Mouse (Mus musculus): ENCODE data around the gene Irf4.

Gene Irf4

GRCm38 (mm10) chr13:30787556-30787955, 38.5 kb downstream of the Irf4 start:
- in situ Hi-C loops (cut with MboI; ENCODE audit: low pct_unique_long_range_greater_than_20kb in 1 of 2, low sequenced_read_pairs in 2 of 2, unreplicated experiment in 1 of 2) = no loop called here

GRCm38 (mm10) chr13:30787960-30788359, 38.9 kb downstream of the Irf4 start:
- in situ Hi-C loops (cut with MboI; ENCODE audit: low pct_unique_long_range_greater_than_20kb in 1 of 2, low sequenced_read_pairs in 2 of 2, unreplicated experiment in 1 of 2) = no loop called here

- in situ Hi-C loops (cut with MboI; ENCODE audit: low pct_unique_long_range_greater_than_20kb in 1 of 2, low sequenced_read_pairs in 2 of 2, unreplicated experiment in 1 of 2) = no loop called here
These were observed 39.4 kb downstream of the Irf4 start for GRCm38 (mm10) chr13:30788421-30788820.

GRCm38 (mm10) chr13:30790016-30790415, 41.0 kb downstream of the Irf4 start:
- in situ Hi-C loops (cut with MboI; ENCODE audit: low pct_unique_long_range_greater_than_20kb in 1 of 2, low sequenced_read_pairs in 2 of 2, unreplicated experiment in 1 of 2) = no loop called here

- in situ Hi-C loops (cut with MboI; ENCODE audit: low pct_unique_long_range_greater_than_20kb in 1 of 2, low sequenced_read_pairs in 2 of 2, unreplicated experiment in 1 of 2) = no loop called here
These were observed 43.3 kb downstream of the Irf4 start for GRCm38 (mm10) chr13:30792308-30792707.

- in situ Hi-C loops (cut with MboI; ENCODE audit: low pct_unique_long_range_greater_than_20kb in 1 of 2, low sequenced_read_pairs in 2 of 2, unreplicated experiment in 1 of 2) = no loop called here
These were observed 43.7 kb downstream of the Irf4 start for GRCm38 (mm10) chr13:30792741-30793140.

- in situ Hi-C loops (cut with MboI; ENCODE audit: low pct_unique_long_range_greater_than_20kb in 1 of 2, low sequenced_read_pairs in 2 of 2, unreplicated experiment in 1 of 2) = no loop called here
These were observed 44.2 kb downstream of the Irf4 start for GRCm38 (mm10) chr13:30793196-30793595.

- in situ Hi-C loops (cut with MboI; ENCODE audit: low pct_unique_long_range_greater_than_20kb in 1 of 2, low sequenced_read_pairs in 2 of 2, unreplicated experiment in 1 of 2) = no loop called here
These were observed 44.6 kb downstream of the Irf4 start for GRCm38 (mm10) chr13:30793616-30794015.

- in situ Hi-C loops (cut with MboI; ENCODE audit: low pct_unique_long_range_greater_than_20kb in 1 of 2, low sequenced_read_pairs in 2 of 2, unreplicated experiment in 1 of 2) = no loop called here
These were observed 46.9 kb downstream of the Irf4 start for GRCm38 (mm10) chr13:30795960-30796359.

- in situ Hi-C loops (cut with MboI; ENCODE audit: low pct_unique_long_range_greater_than_20kb in 1 of 2, low sequenced_read_pairs in 2 of 2, unreplicated experiment in 1 of 2) = no loop called here
These were observed 52.9 kb downstream of the Irf4 start for GRCm38 (mm10) chr13:30801886-30802285.

GRCm38 (mm10) chr13:30802336-30802955, 53.4 kb downstream of the Irf4 start:
- in situ Hi-C loops (cut with MboI; ENCODE audit: low pct_unique_long_range_greater_than_20kb in 1 of 2, low sequenced_read_pairs in 2 of 2, unreplicated experiment in 1 of 2) = no loop called here

- in situ Hi-C loops (cut with MboI; ENCODE audit: low pct_unique_long_range_greater_than_20kb in 1 of 2, low sequenced_read_pairs in 2 of 2, unreplicated experiment in 1 of 2) = no loop called here
These were observed 60.2 kb downstream of the Irf4 start for GRCm38 (mm10) chr13:30809240-30809639.

- in situ Hi-C loops (cut with MboI; ENCODE audit: low pct_unique_long_range_greater_than_20kb in 1 of 2, low sequenced_read_pairs in 2 of 2, unreplicated experiment in 1 of 2) = no loop called here
These were observed 64.4 kb downstream of the Irf4 start for GRCm38 (mm10) chr13:30813464-30813863.

GRCm38 (mm10) chr13:30814256-30814655, 65.2 kb downstream of the Irf4 start:
- in situ Hi-C loops (cut with MboI; ENCODE audit: low pct_unique_long_range_greater_than_20kb in 1 of 2, low sequenced_read_pairs in 2 of 2, unreplicated experiment in 1 of 2) = no loop called here
